Mouse (Mus musculus): ENCODE results near the gene Cadps.

Cadps gene

DNA sequence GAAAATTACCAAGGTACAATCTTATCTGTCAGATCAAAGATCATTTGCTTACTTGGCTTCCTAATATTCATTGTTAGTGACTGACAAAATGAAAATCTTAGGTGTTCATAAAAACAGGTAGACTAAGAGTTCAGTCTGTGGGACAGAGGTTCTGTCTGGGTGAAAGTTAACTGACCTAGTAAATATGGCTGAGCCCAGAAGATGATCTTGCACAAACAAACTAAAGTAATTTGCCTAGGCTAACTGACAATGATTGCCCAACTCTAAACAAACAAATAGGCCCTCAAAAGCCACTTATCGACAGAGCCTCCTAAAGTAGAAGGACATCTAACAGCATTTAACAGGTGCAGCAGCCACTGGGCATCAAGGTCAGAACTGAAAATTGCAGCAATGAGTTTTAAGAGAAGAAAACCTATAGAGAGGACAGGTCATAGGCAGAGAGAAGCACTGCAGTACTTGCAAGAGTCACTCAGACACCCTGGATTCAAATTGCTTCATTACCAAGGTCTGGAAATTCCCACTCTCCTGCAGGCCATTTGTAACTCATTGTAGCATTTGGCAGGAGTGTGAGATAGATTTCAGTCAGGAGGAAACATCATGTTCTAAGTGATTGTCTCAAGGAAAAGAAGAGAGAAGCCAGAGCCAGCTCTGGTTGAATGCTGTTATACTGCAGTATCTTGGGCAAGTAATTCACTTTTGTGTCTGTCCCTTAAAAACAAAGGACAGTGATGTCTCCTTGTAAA is 100.3 kb downstream of the Cadps start:
- no peak for DNase-seq

DNA sequence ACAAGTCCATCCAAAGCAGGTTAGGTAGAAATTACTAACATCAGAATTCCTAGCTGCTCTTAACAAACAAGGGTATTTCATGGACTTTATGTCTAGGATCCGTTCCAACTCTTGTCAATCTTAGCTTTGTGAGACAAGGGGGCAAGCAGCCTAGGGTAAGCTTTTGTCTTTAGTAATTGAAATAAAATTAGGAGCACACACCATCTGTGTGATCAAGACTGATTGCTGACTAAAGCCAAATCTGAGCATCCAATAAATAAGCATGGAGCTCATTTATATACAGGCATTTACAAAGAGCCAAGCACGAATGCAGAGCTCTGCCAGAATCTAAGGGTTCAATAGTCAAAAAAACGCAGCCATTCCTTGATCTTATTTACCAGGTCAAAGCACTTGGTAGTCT is 104.1 kb downstream of the Cadps start:
- DNase-seq = no peak

DNA sequence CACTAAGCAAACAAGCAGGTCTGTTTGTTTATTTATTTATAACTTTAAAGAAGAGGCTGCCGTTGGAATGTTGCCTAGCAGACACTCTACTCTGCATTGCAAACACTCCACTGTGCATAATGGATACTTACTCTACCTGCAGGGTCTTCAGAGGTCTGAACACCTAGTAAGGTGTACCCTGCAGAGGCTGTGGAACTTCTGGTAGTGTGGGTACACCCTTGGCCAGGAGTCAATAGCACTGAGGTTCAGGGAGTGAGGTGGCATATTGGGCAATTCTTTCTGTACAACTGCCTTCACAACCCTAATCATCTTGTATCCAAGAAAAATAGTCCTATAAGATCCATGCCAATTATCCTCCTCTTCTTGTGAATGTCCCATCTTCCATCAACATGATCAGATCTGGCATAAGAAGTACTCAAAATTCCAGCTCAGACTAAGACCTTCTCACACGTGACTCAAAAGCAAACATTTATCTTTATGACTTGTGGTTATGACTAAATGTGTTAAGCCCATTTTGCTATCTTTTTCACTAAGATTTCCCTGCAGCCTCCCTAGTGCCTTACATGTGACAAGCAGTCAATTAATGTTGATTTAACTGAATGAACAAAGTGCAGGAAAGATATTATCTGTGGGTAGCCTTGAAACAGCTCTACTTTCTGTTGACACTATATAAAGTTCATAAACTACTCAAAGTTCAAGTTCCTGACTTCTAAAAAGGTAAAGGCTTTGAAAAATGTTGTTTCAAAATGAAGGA is 106.8 kb downstream of the Cadps start:
- DNase-seq = no peak

DNA sequence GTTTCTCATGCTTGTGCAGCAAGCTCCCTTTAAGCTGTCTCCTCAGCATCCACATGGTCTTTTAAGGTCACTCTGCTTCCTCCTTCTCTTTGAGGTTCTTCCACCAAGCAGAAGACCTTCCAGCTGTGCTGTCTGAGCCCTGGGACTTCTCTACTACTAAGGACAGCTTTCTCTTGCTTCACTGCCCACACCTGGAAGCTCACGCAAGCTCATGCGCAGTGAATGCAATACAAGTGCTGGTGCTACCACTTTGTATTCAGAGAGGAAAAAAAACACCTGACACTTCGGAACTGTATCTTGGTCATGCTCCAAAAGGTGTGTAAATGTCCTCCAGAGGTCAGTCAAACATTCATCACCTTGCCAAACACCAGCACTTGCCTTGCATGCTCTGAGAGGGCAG is 115.5 kb downstream of the Cadps start:
- DNase-seq = no peak

DNA sequence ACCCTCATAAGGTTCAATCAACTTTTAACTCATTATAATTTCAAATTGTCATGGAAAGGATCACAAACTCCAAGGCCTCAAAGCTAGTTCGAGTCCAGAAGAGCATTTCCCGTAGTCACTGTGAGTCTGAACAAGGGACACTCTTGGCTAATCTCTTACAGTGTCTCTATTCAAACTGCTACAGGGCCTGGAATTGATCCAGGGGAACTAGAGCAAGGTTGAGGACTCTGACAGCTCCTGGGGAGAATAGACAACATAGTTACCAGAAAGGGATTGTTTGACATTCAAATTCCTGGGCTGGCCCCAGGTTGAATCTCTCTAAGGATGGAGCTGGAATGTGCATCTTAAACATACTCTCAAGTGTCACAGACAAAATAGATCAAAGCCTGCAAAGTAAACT is 118.4 kb downstream of the Cadps start:
- no peak for DNase-seq

DNA sequence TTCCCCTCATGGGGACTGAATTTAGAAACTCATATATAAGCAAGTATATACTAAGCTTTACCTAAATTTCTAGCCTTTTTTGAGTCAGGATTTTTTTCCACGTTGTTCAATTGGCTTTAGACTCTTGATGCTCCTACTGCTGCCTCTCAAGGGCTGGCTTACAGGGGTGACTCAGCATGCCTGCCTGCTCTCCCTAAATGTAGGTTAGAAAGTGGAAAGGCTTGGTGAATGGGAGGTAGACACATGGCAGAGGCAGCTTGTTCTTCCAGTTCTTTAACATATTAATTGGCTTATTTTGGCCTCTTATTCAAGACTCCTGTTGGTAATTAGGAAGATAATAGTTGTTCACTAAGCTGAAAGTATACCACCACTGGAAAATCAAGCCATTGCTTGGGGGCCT is 132.7 kb downstream of the Cadps start:
- DNase-seq = no peak

DNA sequence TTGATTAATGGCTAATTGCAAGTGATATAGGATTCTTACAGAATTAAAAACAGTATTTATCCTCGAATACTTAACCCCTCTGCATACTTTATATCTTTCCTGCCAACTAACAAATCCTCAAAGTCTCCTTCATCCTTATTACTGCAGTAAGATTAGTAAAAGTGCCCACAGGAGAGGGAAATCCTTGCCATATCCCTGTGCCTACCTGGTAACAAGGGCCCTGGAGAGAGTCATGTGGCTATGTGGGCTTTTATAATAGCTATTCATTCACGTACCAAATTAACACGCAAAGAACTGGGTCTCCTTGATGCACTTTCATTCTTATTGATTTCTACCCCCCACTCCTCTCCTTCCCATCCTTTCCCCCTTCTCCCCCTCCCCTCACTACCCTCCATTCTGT is 137.9 kb downstream of the Cadps start:
- DNase-seq = no peak

DNA sequence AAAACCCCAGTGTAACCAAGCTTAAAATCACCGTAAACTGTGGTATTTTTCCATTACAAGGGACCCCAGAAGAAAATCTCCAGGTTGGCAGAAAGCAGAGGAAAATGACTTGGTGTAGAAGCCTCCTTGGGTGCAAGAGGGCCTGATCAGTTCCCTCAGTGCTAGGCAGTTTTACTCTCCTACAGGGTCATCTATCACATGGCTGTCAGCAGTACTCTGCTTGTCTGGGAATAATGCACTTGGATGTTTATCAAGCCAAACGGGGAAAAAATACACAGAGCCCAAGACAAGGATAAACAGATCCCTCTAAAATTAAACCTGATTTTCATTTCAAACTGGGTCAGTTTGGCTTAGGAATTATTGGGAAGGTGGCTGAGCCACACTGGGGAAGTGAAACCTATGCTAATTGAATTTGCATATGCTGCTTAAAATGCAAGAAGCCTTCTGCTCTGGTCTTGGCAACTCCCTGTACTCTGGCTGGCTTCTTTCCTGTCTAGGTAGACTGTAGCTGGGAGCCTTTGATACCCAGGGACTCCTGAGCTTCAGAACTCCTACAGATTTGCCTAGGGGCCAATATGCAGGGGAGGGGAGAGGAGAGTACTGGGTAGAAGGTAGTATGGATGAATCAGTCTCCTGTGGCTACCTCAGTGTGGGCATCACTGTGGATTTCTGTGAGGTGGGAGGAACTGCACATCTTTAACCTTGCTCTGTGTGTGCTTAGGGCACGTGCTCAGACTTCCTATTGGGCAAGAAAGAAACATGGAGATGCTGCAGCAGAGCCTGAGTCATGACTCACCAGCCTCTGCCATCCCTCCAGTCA is 141.8 kb downstream of the Cadps start:
- DNase-seq = no peak

DNA sequence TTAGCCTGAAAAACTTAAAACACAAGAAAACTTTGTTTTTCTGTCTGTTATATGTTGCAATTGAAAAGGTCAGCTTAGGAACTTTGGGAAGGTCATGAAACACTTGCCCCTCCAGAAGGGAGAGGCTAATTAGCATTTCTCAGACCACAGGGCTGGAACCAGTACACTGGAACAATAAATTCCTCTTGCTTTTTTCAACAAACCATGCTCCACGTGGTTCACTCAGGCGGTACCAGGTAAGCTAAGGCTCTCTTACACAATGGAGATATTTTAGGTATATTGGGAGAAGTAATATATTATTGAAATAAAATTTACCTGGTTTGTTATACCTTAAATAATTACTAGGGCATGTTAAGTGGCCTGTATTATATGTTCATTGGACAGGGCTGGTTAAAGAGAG is 161.4 kb downstream of the Cadps start:
- DNase-seq = no peak

DNA sequence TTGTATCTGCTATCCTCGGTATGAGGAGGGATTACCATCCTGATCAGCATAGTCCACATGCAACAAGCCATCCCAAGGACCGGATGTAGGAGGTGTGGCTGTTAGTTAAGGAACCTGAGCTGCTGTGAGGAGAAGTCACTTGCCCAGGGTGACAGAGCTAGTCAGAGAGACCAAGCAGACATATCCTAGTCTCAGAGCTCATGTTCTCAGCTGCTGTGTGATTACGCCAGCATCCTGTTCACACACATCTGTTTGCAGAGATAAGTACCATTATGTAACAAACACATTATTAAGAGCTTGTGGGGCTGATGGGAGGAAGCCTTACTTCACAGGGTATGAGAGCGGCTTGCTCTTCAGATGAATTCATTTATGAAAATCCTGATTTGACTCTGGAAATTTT is 165.5 kb downstream of the Cadps start:
- no peak for DNase-seq

DNA sequence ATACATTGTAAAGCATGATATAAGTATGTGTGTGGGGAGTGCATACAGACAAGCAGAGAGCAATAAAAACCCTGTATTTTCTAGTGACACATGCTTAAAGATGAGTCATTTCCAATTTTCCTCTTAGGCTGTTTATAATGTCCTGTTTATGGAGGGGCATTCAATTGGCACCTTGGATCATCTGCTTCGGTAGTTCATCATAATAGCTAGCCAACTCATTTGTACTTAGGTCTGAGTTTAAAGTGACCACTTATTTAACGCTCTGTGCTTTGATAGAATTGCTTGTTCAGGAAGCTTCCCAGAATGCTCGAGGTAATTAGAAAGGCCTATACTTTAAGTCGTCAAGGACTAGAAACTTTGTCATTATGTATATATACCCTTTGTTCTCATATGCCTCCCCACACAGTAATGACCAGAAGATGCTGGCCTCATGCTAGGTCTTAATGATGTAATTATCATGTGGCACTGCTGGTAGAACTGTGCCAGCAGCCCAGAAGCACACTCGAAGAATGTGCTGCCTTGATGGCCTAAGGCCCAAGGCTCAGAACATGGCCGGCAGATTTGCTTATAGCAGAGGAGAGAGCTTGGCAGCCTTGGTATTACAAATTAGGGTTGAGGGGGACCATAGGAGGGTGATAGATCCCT is 179.9 kb downstream of the Cadps start:
- DNase-seq = no peak

DNA sequence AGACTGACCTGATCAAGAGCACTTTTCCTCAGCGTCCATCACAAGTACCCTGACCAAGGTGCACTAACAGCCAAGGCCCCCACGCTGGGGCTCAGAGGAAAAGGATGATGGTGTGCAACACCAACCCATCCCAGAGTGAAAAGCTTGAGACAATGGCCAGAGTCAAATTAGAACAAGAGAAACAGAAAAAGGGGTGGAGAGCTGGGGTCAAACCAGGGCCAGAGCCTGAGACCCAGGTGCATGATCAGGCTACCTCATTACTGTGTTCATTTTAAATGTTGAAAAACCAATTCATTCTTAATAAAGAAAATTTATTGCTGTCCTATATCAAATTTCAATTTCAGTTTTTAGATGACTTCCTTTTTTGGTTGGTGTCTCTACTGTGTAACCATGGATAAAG is 184.1 kb downstream of the Cadps start:
- DNase-seq = no peak

DNA sequence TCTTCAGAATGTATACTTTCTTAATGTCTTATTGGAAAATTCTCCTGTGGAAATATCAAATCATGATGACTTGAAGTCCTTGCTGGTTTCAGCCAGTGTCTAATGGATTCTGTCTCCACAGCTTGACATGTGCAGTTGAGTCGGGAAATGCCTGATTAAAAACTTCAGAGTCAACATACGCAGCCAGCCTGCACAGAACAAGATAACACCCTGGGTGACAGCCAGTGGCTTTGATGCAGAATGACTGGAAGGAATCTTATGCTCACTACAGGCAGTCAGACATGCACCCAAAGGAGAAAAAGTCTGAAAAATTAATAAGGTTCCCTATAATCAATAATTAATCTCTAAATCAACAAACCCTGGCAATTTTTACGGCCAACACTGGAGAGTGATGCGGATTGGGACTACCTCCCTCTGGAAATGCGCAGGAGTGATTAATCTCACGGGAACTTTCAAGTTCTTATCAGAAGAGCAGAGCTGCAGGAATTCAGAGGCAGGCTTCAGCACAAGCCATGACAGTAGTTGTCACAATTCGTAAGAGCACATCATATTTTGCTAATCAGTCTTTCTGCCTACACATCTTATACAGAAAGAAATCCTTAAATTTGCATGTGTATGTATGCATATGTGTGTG is 185.6 kb downstream of the Cadps start:
- DNase-seq = no peak

DNA sequence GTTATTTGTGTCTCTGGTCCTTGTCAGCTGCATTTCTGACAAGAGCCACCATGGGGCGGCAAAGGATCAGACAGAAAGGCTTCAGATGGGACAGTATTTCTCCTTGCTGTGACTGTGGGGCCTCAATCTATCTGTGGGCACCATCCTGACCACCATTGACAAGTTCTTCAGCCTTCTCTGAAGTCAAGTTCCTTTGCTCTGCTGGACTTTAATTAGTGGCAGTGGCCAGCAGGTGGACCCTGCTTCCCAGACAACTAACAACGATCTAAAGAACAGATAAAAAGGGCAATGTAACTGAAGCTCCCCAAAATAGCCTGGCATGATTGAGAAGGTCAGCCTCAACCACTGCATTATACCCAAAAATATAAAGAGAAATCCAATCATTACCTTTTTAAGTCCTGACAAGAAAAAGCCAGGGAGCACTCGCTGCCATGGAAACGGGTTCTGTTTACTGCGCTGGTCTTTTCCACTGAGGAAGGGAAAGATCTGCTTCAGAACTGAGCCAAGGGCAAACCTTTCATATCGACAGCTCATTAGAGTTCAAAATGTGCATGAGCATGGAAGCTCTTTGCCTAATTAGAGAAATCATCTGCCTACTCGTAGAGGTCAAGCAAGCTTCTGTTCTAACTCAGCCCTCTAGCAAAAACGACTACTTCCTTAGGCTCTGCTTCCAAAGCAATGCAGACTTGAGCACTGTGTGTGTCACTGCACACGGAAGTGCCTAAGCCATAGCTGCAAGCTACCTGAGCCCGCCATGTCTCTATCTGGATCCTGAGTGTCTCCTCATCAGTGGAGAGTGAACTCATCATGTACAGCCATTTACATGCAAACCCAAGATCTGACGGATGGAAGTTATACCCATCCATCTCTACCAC is 198.4 kb downstream of the Cadps start:
- no peak for DNase-seq

DNA sequence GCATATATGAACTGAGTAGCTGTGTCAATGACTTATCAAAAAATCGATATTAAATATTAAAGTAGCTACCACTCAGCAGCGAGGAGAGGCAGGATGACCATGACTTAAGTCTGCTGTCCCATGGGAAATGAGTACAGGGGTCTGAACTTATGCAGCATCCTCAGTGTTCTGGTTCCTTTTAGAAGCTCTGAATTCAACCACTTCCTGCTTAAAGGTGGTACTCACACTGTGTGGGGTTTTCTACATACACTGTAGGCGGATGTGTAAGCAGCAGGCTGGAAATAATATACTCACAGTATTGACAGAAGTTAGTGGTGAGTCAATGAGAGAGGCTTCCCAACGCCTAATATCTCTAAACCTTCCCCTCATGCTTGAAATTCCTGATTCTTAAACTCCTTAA is 215.9 kb downstream of the Cadps start:
- no peak for DNase-seq

DNA sequence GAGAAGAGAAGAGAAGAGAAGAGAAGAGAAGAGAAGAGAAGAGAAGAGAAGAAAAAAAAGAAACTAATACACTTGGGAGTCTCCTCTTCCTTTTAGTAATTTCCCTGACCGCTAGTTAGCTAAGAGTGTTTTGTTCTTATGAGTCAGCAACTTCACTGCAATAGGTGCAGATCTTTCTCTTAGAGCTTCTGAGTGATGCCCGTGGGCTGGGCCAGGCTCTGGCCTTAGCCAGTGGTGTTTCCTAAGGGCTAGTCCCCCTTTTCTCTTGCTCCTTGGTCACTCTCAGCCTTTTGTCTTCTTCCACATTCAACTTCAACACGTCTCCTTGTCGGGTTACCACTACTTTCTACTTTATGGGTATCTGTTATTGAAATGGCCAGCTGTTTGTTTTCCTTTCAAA is 216.7 kb downstream of the Cadps start:
- no peak for DNase-seq

DNA sequence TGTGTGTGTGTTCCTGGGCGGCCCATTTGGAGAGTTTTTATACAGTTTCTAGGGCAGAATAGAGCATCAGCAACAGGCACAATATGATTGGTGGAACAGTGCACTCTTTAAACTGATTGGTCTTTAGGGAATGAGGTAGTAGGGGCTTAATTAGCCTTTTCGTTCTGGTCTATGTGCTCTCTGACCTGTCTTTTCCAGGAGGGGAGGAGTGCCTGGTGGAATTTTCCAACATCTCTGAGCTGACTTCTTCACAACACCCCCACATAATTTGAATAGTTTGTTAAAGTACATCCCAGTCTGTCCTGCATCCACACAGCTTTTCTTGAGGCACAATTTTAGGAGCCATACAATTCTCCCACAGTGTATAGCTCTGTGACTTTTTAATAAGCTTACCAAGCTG is 220.8 kb downstream of the Cadps start:
- no peak for DNase-seq

DNA sequence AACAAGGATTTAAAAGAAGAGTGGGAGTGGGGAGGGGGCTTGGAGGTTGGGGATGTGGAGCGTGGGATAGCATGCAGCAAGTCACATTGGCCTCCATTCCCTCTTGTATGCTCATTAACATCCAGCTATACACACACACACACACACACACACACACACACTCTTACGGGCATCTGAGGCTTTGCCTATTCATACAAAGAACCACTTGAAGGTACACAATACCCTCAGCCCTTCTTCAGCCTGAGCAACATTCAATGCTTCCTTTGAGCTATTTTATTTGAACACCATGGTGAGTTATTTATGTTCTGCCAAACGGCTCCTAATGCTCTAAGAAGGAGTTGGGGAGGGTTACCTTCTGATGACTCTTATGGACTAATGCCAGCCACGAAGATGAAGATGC is 227.6 kb downstream of the Cadps start:
- no peak for DNase-seq

DNA sequence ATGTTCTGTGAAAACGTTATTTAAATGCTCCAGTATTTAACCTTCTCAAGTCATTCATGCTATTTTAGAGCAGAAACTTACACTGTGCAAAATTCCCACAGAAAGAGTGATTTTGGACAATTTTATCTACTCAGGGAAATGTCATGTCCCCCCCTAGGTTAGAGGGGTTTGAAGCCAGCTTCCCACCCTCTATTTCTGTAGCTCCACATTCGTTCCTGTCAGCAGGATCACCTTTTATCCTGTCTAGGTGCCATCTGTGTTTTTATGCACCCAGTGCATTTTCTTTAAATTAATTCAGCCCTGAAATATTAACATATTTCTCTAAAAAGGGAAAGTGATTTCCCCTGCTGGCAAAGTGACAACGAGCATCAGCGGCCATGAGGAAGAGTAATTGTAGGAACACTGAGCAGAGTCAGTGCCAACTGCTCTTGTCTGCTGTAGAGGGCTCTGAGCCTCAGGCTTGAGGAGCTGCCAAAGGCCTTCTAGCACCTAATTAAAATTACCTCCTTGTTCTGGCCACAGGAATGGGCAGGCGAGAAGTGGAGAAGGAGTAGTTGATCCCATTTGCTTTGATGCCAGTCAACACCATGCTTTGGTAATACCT is 230.3 kb downstream of the Cadps start:
- no peak for DNase-seq

DNA sequence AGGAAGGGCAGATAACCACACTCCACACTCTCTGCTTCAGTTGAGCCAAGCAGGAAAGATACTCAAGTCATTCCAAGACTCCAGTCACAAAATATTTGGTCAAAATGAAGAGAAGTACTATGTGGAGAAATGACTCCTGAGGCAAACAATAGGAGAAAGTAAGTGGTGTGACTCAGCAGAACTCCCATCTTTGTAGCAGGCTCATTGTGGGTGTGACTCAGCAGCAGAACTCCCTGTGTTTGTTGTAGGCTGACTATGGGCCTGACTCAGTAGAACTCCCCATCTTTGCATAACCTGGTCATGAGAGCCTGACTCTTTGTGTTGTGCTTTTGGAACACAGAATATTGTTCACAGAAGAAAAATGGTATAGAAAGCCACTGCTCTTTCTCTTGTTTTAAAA is 231.1 kb downstream of the Cadps start:
- DNase-seq = no peak

DNA sequence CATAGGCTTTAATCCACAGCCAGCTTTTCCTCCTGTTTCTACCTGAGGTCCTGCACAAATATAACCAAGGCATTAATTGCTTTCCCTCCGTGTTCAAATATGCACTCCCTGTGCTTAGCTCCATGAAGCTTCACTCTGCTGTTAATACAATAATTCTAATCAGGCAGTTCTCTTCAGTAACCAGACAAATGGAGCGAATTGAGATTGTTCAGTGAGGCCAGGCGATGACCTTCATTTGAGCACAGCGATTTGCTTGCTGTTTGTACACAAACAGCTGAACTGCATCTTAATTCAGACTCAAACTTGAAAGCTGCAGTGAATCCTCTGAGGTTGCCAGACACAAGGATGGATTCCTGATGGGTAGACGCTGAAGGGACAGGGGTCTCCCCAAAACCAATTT is 239.3 kb downstream of the Cadps start:
- DNase-seq = no peak
